Mouse (Mus musculus): ENCODE results near the gene Ddx24. TPM values are rescaled to one million over a fixed set of nuclear protein-coding genes. Genes with fewer than 3 reads are reported as not detected.

The Ddx24 gene
- polyA plus RNA-seq (2012; ENCODE audit: low replicate concordance): 15.8 and 31.3 TPM in 2 replicates

GRCm38 (mm10) chr12:103425729-103426470 is at the start of gene Ddx24:
Ddx24 (minus strand) TSS chr12:103425830.

GRCm38 (mm10) chr12:103457140-103457539 is 31.5 kb upstream of the Ddx24 start, which contains the start of gene Ifi27l2b:
Ifi27l2b (minus strand) TSS chr12:103457223.

GRCm38 (mm10) chr12:103443524-103443923 is 17.9 kb upstream of the Ddx24 start, which contains the start of gene Ifi27l2a:
Ifi27l2a (minus strand) TSS chr12:103443680.

GRCm38 (mm10) chr12:103433986-103434731 is 8.5 kb upstream of the Ddx24 start, which contains the start of gene Ifi27:
Ifi27 (plus strand) TSS chr12:103434211.

GRCm38 (mm10) chr12:103407720-103408119 is 17.9 kb downstream of the Ddx24 start, which contains the start of gene 9330161L09Rik:
9330161L09Rik (minus strand) TSS chr12:103407820.

GRCm38 (mm10) chr12:103388505-103389347 is 36.9 kb downstream of the Ddx24 start, which contains the start of gene Otub2:
Otub2 (plus strand) TSS chr12:103388682.

Other genes with a start within 250 kb of the Ddx24 start
- gene Prima1, start 183.7 kb downstream of the Ddx24 start, polyA plus RNA-seq (2012; ENCODE audit: low replicate concordance): not detected in 2 replicates
- not detected in 2 replicates for gene Fam181a, start 114.9 kb downstream of the Ddx24 start, polyA plus RNA-seq (2012; ENCODE audit: low replicate concordance)
- 132 and 134 TPM in 2 replicates for gene Asb2, start 69.8 kb downstream of the Ddx24 start, polyA plus RNA-seq (2012; ENCODE audit: low replicate concordance)
- 1.3 and 1.9 TPM in 2 replicates for gene Otub2, start 37.1 kb downstream of the Ddx24 start, polyA plus RNA-seq (2012; ENCODE audit: low replicate concordance)
- 0.12 TPM in 1 of 2 replicates, not detected in the other for gene 9330161L09Rik, start 18.0 kb downstream of the Ddx24 start, polyA plus RNA-seq (2012; ENCODE audit: low replicate concordance)
- 11.4 and 14.9 TPM in 2 replicates for gene Ifi27, start 8.4 kb upstream of the Ddx24 start, polyA plus RNA-seq (2012; ENCODE audit: low replicate concordance)
- 42.1 and 222 TPM in 2 replicates for gene Ifi27l2a, start 17.9 kb upstream of the Ddx24 start, polyA plus RNA-seq (2012; ENCODE audit: low replicate concordance)
- not detected in 2 replicates for gene Ifi27l2b, start 31.4 kb upstream of the Ddx24 start, polyA plus RNA-seq (2012; ENCODE audit: low replicate concordance)
- 0.02 and 0.04 TPM in 2 replicates for gene Ppp4r4, start 106.5 kb upstream of the Ddx24 start, polyA plus RNA-seq (2012; ENCODE audit: low replicate concordance)
- gene Serpina10, start 205.6 kb upstream of the Ddx24 start, polyA plus RNA-seq (2012; ENCODE audit: low replicate concordance): not detected in 2 replicates
- gene Serpina6, start 231.4 kb upstream of the Ddx24 start, polyA plus RNA-seq (2012; ENCODE audit: low replicate concordance): not detected in 2 replicates

Measured in hematopoietic multipotent progenitor cell, adult 10-12 weeks (in vitro differentiated cells).